ENCODE assay signal across 19 mouse cellular contexts in the genomic region with DNA sequence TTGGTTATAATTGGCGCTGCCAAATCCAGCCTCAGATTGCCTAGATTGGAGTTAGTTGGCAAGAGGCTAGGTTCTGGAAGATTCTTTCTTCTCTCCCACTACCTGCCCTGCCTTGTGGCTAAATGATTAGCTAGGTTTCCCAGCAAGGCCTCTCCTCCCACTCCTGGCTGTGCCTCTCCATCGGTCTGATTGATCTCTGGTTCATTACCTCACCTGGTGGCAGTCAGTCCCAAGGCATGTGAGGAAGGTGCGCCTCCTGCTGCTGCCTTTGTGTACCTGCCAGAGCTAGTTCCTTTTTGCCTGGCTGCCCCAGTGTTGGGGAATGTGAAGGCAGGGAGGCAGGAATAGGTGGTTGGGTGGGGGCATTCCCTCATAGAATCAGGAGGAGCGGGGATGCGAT. TPM values are rescaled to one million over a fixed set of nuclear protein-coding genes. Genes with fewer than 3 reads are reported as not detected.
DNase-seq lines count a peak whose midpoint lies in the region; ATAC-seq and TF ChIP-seq lines count a peak whose summit lies in the region.
"Had no signal": no experiment of that assay in that cellular context is flagged by ENCODE, and none has a peak within 500 bp of the region (broad histone marks: within the 10 kb centered on the region; RNA-seq: fewer than 3 reads in every experiment).

No protein-coding gene starts in this region.

- peak; percentile 1 for DNase-seq in hindbrain, embryonic 11.5 days (ENCODE audit: low spot score)
- no peak for DNase-seq in hindbrain, embryonic 10.5 days (ENCODE audit: low spot score)
- DNase-seq in Patski (ENCODE audit: low read depth, low spot score) = no peak
- DNase-seq in heart, adult 8-10 months (ENCODE audit: low spot score) = no peak
- DNase-seq in layer of hippocampus, adult 2 months (ENCODE audit: low spot score in 2 of 2) = no peak
- DNase-seq: cerebellum, postnatal 14 days; forebrain, postnatal 0 days; heart, adult 2 months; heart, postnatal 36 days; lung, postnatal 4 days had no signal

- TF ChIP-seq CTCF in Patski (IDR thresholded peaks at IDR 0.05) = peak; percentile 47
- TF ChIP-seq CTCF in small intestine, adult 2 months (IDR thresholded peaks at IDR 0.05; ENCODE audit: extremely low read depth, insufficient read length, insufficient replicate concordance, low read depth, low read length) = peak; percentile 73; the same call in 1 of the 2 replicates
- TF ChIP-seq CTCF in layer of hippocampus, adult 2 months (conservative IDR thresholded peaks at IDR 0.05) = no peak

- H3K4me1 ChIP-seq in hindbrain, embryonic 11.5 days (replicated peaks; ENCODE audit: control insufficient read depth, insufficient read depth, low read length) = no peaks in the 10 kb centered on the region
- H3K4me1 ChIP-seq in hindbrain, embryonic 10.5 days (replicated peaks) = no peaks in the 10 kb centered on the region
- no peaks in the 10 kb centered on the region for H3K4me1 ChIP-seq in kidney, embryonic 14.5 days (ENCODE audit: control insufficient read depth, insufficient read depth, low read length)
- peaks cover 6% of the 10 kb centered on the region; the same call in 1 of the 2 replicates for H3K4me1 ChIP-seq in small intestine, adult 2 months (ENCODE audit: control insufficient read depth, insufficient read depth, insufficient read length, low read length)
- H3K4me1 ChIP-seq: limb, embryonic 12.5 days had no signal

- H3K9ac ChIP-seq in hindbrain, embryonic 11.5 days (ENCODE audit: low read depth, low read length) = no peak overlapping the region
- H3K9ac ChIP-seq in kidney, embryonic 14.5 days (ENCODE audit: low read depth, low read length) = no peak overlapping the region
- H3K9ac ChIP-seq: forebrain, postnatal 0 days; limb, embryonic 12.5 days had no signal

- no peak for ATAC-seq in hindbrain, embryonic 11.5 days (ENCODE audit: low FRiP score)
- no peak for ATAC-seq in Patski
- peak; percentile 71; the same call in 1 of the 2 replicates for ATAC-seq in kidney, embryonic 14.5 days (ENCODE audit: low FRiP score, low TSS enrichment)
- ATAC-seq in inflammation-experienced regulatory T-cells, adult 6 months = no peak
- ATAC-seq: forebrain, postnatal 0 days; midbrain, embryonic 16.5 days had no signal

- H3K4me2 ChIP-seq in hindbrain, embryonic 11.5 days (replicated peaks; ENCODE audit: low read depth, low read length) = no peak overlapping the region
- H3K4me2 ChIP-seq in kidney, embryonic 14.5 days (replicated peaks; ENCODE audit: low read depth, low read length) = no peak overlapping the region
- H3K4me2 ChIP-seq: limb, embryonic 12.5 days had no signal

- POLR2A ChIA-PET in Patski (lab: Charles Lee) = no interaction called here

- H3K9me3 ChIP-seq in hindbrain, embryonic 11.5 days (ENCODE audit: control insufficient read depth, low read length) = no peaks in the 10 kb centered on the region
- no peaks in the 10 kb centered on the region for H3K9me3 ChIP-seq in hindbrain, embryonic 10.5 days
- no peaks in the 10 kb centered on the region for H3K9me3 ChIP-seq in kidney, embryonic 14.5 days (ENCODE audit: control insufficient read depth, low read length)
- H3K9me3 ChIP-seq: limb, embryonic 12.5 days had no signal

- no peak for TF ChIP-seq POLR2A in small intestine, adult 2 months (IDR thresholded peaks at IDR 0.05; ENCODE audit: low read depth, low read length)

- no peaks in the 10 kb centered on the region for H3K27me3 ChIP-seq in hindbrain, embryonic 11.5 days (ENCODE audit: control insufficient read depth, insufficient read depth, low read length)
- no peaks in the 10 kb centered on the region for H3K27me3 ChIP-seq in hindbrain, embryonic 10.5 days (ENCODE audit: insufficient read depth, poor library complexity, severe bottlenecking)
- H3K27me3 ChIP-seq in Patski = no peaks in the 10 kb centered on the region
- no peaks in the 10 kb centered on the region for H3K27me3 ChIP-seq in kidney, embryonic 14.5 days (ENCODE audit: control insufficient read depth, insufficient read depth, low read length)
- H3K27me3 ChIP-seq in small intestine, adult 2 months (ENCODE audit: control insufficient read depth, insufficient read depth, low read length) = no peaks in the 10 kb centered on the region
- H3K27me3 ChIP-seq: limb, embryonic 12.5 days had no signal

- in situ Hi-C loops in Patski (cut with MboI; ENCODE audit: low pct_unique_long_range_greater_than_20kb) = no loop called here

- H3K27ac ChIP-seq in hindbrain, embryonic 11.5 days (ENCODE audit: low read depth, low read length) = no peak overlapping the region
- H3K27ac ChIP-seq in hindbrain, embryonic 10.5 days = no peak overlapping the region
- H3K27ac ChIP-seq in kidney, embryonic 14.5 days (ENCODE audit: low read depth, low read length) = no peak overlapping the region
- H3K27ac ChIP-seq in small intestine, adult 2 months (ENCODE audit: insufficient read depth, low read depth, low read length) = peak overlapping the region; percentile 27
- H3K27ac ChIP-seq in layer of hippocampus, adult 2 months = no peak overlapping the region
- H3K27ac ChIP-seq: heart, adult 2 months; limb, embryonic 12.5 days had no signal

- WGBS in hindbrain, embryonic 11.5 days = 66% methylated on average over 5 of the region's 5 CpGs
- WGBS in hindbrain, embryonic 10.5 days = 71% methylated on average over 5 of the region's 5 CpGs
- whole genome bisulfite sequencing in kidney, embryonic 14.5 days = 56% methylated on average over 5 of the region's 5 CpGs
- 32% methylated on average over 5 of the region's 5 CpGs for WGBS in small intestine, adult 2 months

- CTCF ChIA-PET in Patski (lab: Charles Lee) = interaction anchor here (0.8 to 2.0 kb wide), 3 partner anchors 15 to 31 kb away, joined by 3 to 5 read pairs (median 3); no protein-coding TSS in a partner anchor

- no peak overlapping the region for H3K4me3 ChIP-seq in hindbrain, embryonic 11.5 days (ENCODE audit: low read depth, low read length)
- no peak overlapping the region for H3K4me3 ChIP-seq in hindbrain, embryonic 10.5 days
- no peak overlapping the region for H3K4me3 ChIP-seq in kidney, embryonic 14.5 days (ENCODE audit: low read length)
- H3K4me3 ChIP-seq in small intestine, adult 2 months (ENCODE audit: low read depth, low read length) = no peak overlapping the region
- no peak overlapping the region for H3K4me3 ChIP-seq in layer of hippocampus, adult 2 months
- H3K4me3 ChIP-seq: heart, adult 2 months; limb, embryonic 12.5 days had no signal

- H3K36me3 ChIP-seq in hindbrain, embryonic 11.5 days (ENCODE audit: control insufficient read depth, insufficient read depth, low read length) = no peaks in the 10 kb centered on the region
- H3K36me3 ChIP-seq in hindbrain, embryonic 10.5 days = no peaks in the 10 kb centered on the region
- H3K36me3 ChIP-seq in kidney, embryonic 14.5 days (ENCODE audit: control insufficient read depth, insufficient read depth, low read length) = no peaks in the 10 kb centered on the region
- H3K36me3 ChIP-seq in small intestine, adult 2 months (ENCODE audit: control insufficient read depth, insufficient read depth, low read length) = no peaks in the 10 kb centered on the region
- H3K36me3 ChIP-seq: limb, embryonic 12.5 days had no signal

RNA-seq across cellular contexts. Expression of gene Slc10a2, which starts 1.7 kb away (rescaled TPM):
- polyA plus RNA-seq in hindbrain, embryonic 11.5 days (2014; fragmentation: Nextera tagmentation; extraction: Ambion mirVana) = not detected in 2 replicates
- polyA plus RNA-seq in hindbrain, embryonic 10.5 days (2016; fragmentation: Nextera tagmentation; extraction: Ambion mirVana) = not detected in 2 replicates
- polyA plus RNA-seq in Patski (2021) = not detected
- not detected in 2 replicates for polyA plus RNA-seq in kidney, embryonic 14.5 days (2014; fragmentation: Nextera tagmentation; extraction: Ambion mirVana)
- polyA plus RNA-seq in small intestine, adult 2 months (2012; rRNA removed) = 0.05 and 0.96 TPM in 2 replicates
- total RNA-seq in heart, adult 8-10 months (2022) = not detected
- polyA plus RNA-seq in inflammation-experienced regulatory T-cells, adult 6 months (2017; shearing (Covaris generic)) = not detected
- not detected for total RNA-seq in layer of hippocampus, adult 2 months (2021)
- total RNA-seq: forebrain, postnatal 0 days; heart, adult 2 months; heart, postnatal 36 days; layer of hippocampus, postnatal 14 days; neutrophil, adult 5-6 weeks had no signal
- polyA plus RNA-seq: brain, embryonic 14.5 days; forebrain, postnatal 0 days; heart, adult 2 months; limb, embryonic 12.5 days; midbrain, embryonic 16.5 days; spleen, adult 2 months had no signal
